Mouse (Mus musculus) erythroblast, embryonic 14.5 days (primary cell): ENCODE data around the gene Mrps11. TPM values are rescaled to one million over a fixed set of nuclear protein-coding genes. Genes with fewer than 3 reads are reported as not detected.

ENCODE experiments used
- H3K27me3 ChIP-seq: 2 replicates; pipeline ENCODE4 v1.6.1; 2012; ENCODE audit warnings: inconsistent platforms; ENCODE audit not compliant: control insufficient read depth
- H3K36me3 ChIP-seq: 2 replicates; pipeline ENCODE4 v1.6.1; 2012; ENCODE audit warnings: mild to moderate bottlenecking, inconsistent platforms; ENCODE audit not compliant: control insufficient read depth
- H3K4me1 ChIP-seq: 2 replicates; pipeline ENCODE4 v1.6.1; 2012; ENCODE audit warnings: inconsistent platforms; ENCODE audit not compliant: control insufficient read depth
- H3K4me3 ChIP-seq: replicated peaks from 2 replicates; pipeline ENCODE3; 2012; ENCODE audit warnings: moderate library complexity, mild to moderate bottlenecking, inconsistent platforms
- H3K9me3 ChIP-seq: 2 replicates; pipeline ENCODE4 v1.6.1; 2012; ENCODE audit warnings: low read length, inconsistent platforms, mixed read lengths; ENCODE audit not compliant: control insufficient read depth
- GATA1 ChIP-seq: IDR thresholded peaks from 2 replicates; pipeline ENCODE4 v1.6.1; 2012; ENCODE audit warnings: low read length, inconsistent platforms, mixed read lengths
- TAL1 ChIP-seq: IDR thresholded peaks from 3 replicates; pipeline ENCODE4 v1.6.1; 2012; ENCODE audit warnings: low read length, inconsistent platforms, mixed read lengths
- polyA plus RNA-seq: library from polyadenylated mRNA; stranded (reverse); fragments of >175 nt; gene quantifications from 2 replicates; pipeline ENCODE4 v1.2.3, GENCODE M21; 2012

The Mrps11 gene
- polyA plus RNA-seq, 1 experiment, result 10.2 TPM

- no peak overlapping the region for H3K4me3 ChIP-seq
- H3K9me3 ChIP-seq, result no peaks in the 10 kb centered on the region
- no peaks in the 10 kb centered on the region for H3K27me3 ChIP-seq
- TF ChIP-seq GATA1 (no peak), TAL1 (no peak)
- H3K4me1 ChIP-seq, result peaks cover 12% of the 10 kb centered on the region
- H3K36me3 ChIP-seq, result no peaks in the 10 kb centered on the region
These were observed 30.9 kb downstream of the Mrps11 start for GRCm38 (mm10) chr7:78813791-78814190.

- no peak for TF ChIP-seq TAL1
- no peak for TF ChIP-seq GATA1
- Histone ChIP-seq H3K27me3 (no peaks in the 10 kb centered on the region), H3K36me3 (no peaks in the 10 kb centered on the region), H3K4me3 (no peak overlapping the region), H3K9me3 (no peaks in the 10 kb centered on the region), H3K4me1 (peaks cover 9% of the 10 kb centered on the region)
These were observed 31.8 kb downstream of the Mrps11 start for GRCm38 (mm10) chr7:78814766-78815165.

GRCm38 (mm10) chr7:78818336-78818735, 35.4 kb downstream of the Mrps11 start:
- no peak for TF ChIP-seq GATA1
- TF ChIP-seq TAL1, result no peak
- H3K4me1 ChIP-seq, result peaks cover 9% of the 10 kb centered on the region
- peaks cover 10% of the 10 kb centered on the region for H3K36me3 ChIP-seq
- H3K4me3 ChIP-seq, result no peak overlapping the region
- no peaks in the 10 kb centered on the region for H3K9me3 ChIP-seq
- H3K27me3 ChIP-seq, result no peaks in the 10 kb centered on the region

- Histone ChIP-seq H3K4me3 (no peak overlapping the region), H3K27me3 (no peaks in the 10 kb centered on the region), H3K4me1 (no peaks in the 10 kb centered on the region), H3K9me3 (no peaks in the 10 kb centered on the region), H3K36me3 (peaks cover 68% of the 10 kb centered on the region)
- TF ChIP-seq GATA1 (no peak), TAL1 (no peak)
These were observed 43.9 kb downstream of the Mrps11 start for GRCm38 (mm10) chr7:78826682-78827385.

GRCm38 (mm10) chr7:78827749-78828362, 44.9 kb downstream of the Mrps11 start:
- TF ChIP-seq TAL1 (no peak), GATA1 (no peak)
- Histone ChIP-seq H3K27me3 (no peaks in the 10 kb centered on the region), H3K4me3 (no peak overlapping the region), H3K36me3 (peaks cover 68% of the 10 kb centered on the region), H3K9me3 (no peaks in the 10 kb centered on the region), H3K4me1 (no peaks in the 10 kb centered on the region)

- no peak for TF ChIP-seq GATA1
- no peak for TF ChIP-seq TAL1
- Histone ChIP-seq H3K27me3 (no peaks in the 10 kb centered on the region), H3K4me1 (peaks cover 2% of the 10 kb centered on the region; the same call in 1 of the 2 replicates), H3K36me3 (peaks cover 60% of the 10 kb centered on the region), H3K9me3 (no peaks in the 10 kb centered on the region), H3K4me3 (no peak overlapping the region)
These were observed 52.7 kb downstream of the Mrps11 start for GRCm38 (mm10) chr7:78835656-78836055.

- H3K27me3 ChIP-seq, result no peaks in the 10 kb centered on the region
- no peak overlapping the region for H3K4me3 ChIP-seq
- TF ChIP-seq TAL1, result no peak
- no peak for TF ChIP-seq GATA1
- peaks cover 72% of the 10 kb centered on the region for H3K36me3 ChIP-seq
- H3K9me3 ChIP-seq, result no peaks in the 10 kb centered on the region
- H3K4me1 ChIP-seq, result peaks cover 2% of the 10 kb centered on the region; the same call in 1 of the 2 replicates
These were observed 54.3 kb downstream of the Mrps11 start for GRCm38 (mm10) chr7:78837250-78837649.

- TF ChIP-seq GATA1, result no peak
- TF ChIP-seq TAL1, result no peak
- H3K4me1 ChIP-seq, result peaks cover 17% of the 10 kb centered on the region
- H3K9me3 ChIP-seq, result no peaks in the 10 kb centered on the region
- no peaks in the 10 kb centered on the region for H3K27me3 ChIP-seq
- H3K4me3 ChIP-seq, result no peak overlapping the region
- peaks cover 71% of the 10 kb centered on the region for H3K36me3 ChIP-seq
These were observed 58.7 kb downstream of the Mrps11 start for GRCm38 (mm10) chr7:78841601-78842000.

Other genes with a start within 250 kb of the Mrps11 start
- gene Ntrk3, start 45.1 kb upstream of the Mrps11 start, polyA plus RNA-seq, result 0.05 TPM in 1 of 2 replicates, not detected in the other
- 1.5 and 1.8 TPM in 2 replicates for gene Mrpl46, start 412 bp downstream of the Mrps11 start, polyA plus RNA-seq
- 0.20 and 0.47 TPM in 2 replicates for gene Det1, start 64.1 kb downstream of the Mrps11 start, polyA plus RNA-seq
- 2.4 and 2.5 TPM in 2 replicates for gene Aen, start 112.7 kb downstream of the Mrps11 start, polyA plus RNA-seq
- 26.9 and 29.5 TPM in 2 replicates for gene Isg20, start 130.3 kb downstream of the Mrps11 start, polyA plus RNA-seq